Mouse (Mus musculus): ENCODE results near the gene Bahcc1. TPM values are rescaled to one million over a fixed set of nuclear protein-coding genes. Genes with fewer than 3 reads are reported as not detected.

Gene Bahcc1
- polyA plus RNA-seq, 2 experiments, result 0.75 to 1.6 TPM

GRCm38 (mm10) chr11:120267676-120268075 lies 34.9 kb downstream of the Bahcc1 start:
- Histone ChIP-seq H3K4me3 (ENCODE audit: insufficient read depth in 1 of 2, low read depth in 2 of 2, low read length in 2 of 2) (no peak overlapping the region), H3K4me1 (replicated peaks; ENCODE audit: control insufficient read depth in 2 of 2, insufficient read depth in 2 of 2, low read length in 1 of 2) (peaks cover 6 to 8% of the 10 kb centered on the region in 2 experiments; a peak in 3 of 4 replicates), H3K27ac (no peak overlapping the region), H3K4me2 (ENCODE audit: low read depth) (no peak overlapping the region), H3K27me3 (ENCODE audit: control insufficient read depth, insufficient read depth, low read length) (no peaks in the 10 kb centered on the region), H3K9me3 (ENCODE audit: control insufficient read depth, low read length) (no peaks in the 10 kb centered on the region), H3K36me3 (replicated peaks; ENCODE audit: control insufficient read depth, insufficient read depth, low read depth) (no peaks in the 10 kb centered on the region), H3K9ac (replicated peaks) (no peak overlapping the region)
- DNase-seq (ENCODE audit: low read depth in 3 of 3, low spot score in 3 of 3), result no peak
- 67% methylated on average over 3 of the region's 3 CpGs for WGBS (ENCODE audit: insufficient replicate concordance)
- no peak for TF ChIP-seq EP300 (IDR thresholded peaks at IDR 0.05; ENCODE audit: low read depth)
- ATAC-seq (ENCODE audit: insufficient read depth), result no peak

- Histone ChIP-seq H3K36me3 (replicated peaks; ENCODE audit: control insufficient read depth, insufficient read depth, low read depth) (no peaks in the 10 kb centered on the region), H3K9me3 (ENCODE audit: control insufficient read depth, low read length) (no peaks in the 10 kb centered on the region), H3K27me3 (ENCODE audit: control insufficient read depth, insufficient read depth, low read length) (no peaks in the 10 kb centered on the region), H3K9ac (replicated peaks) (no peak overlapping the region), H3K4me2 (ENCODE audit: low read depth) (no peak overlapping the region), H3K4me1 (replicated peaks; ENCODE audit: control insufficient read depth in 2 of 2, insufficient read depth in 2 of 2, low read length in 1 of 2) (peaks cover 6 to 8% of the 10 kb centered on the region in 2 experiments; a peak in 3 of 4 replicates), H3K4me3 (ENCODE audit: insufficient read depth in 1 of 2, low read depth in 2 of 2, low read length in 2 of 2) (no peak overlapping the region), H3K27ac (no peak overlapping the region)
- DNase-seq (ENCODE audit: low read depth in 3 of 3, low spot score in 3 of 3), result no peak
- no peak; the same call in 1 of the 2 replicates for ATAC-seq (ENCODE audit: insufficient read depth)
- 74% methylated on average over 10 of the region's 10 CpGs for WGBS (ENCODE audit: insufficient replicate concordance)
- TF ChIP-seq CTCF (IDR thresholded peaks at IDR 0.05; ENCODE audit: low read depth) (no peak; the same call in 1 of the 2 replicates), EP300 (IDR thresholded peaks at IDR 0.05; ENCODE audit: low read depth) (no peak)
These were observed 35.6 kb downstream of the Bahcc1 start for GRCm38 (mm10) chr11:120268195-120268967.

- no peak for DNase-seq (ENCODE audit: low read depth in 3 of 3, low spot score in 3 of 3)
These were observed 36.3 kb downstream of the Bahcc1 start for GRCm38 (mm10) chr11:120269007-120269406.

GRCm38 (mm10) chr11:120269498-120270104 lies 36.9 kb downstream of the Bahcc1 start:
- TF ChIP-seq CTCF (IDR thresholded peaks at IDR 0.05; ENCODE audit: low read depth) (no peak), EP300 (IDR thresholded peaks at IDR 0.05; ENCODE audit: low read depth) (no peak)
- Histone ChIP-seq H3K4me2 (ENCODE audit: low read depth) (no peak overlapping the region), H3K4me3 (ENCODE audit: insufficient read depth in 1 of 2, low read depth in 2 of 2, low read length in 2 of 2) (no peak overlapping the region), H3K9me3 (ENCODE audit: control insufficient read depth, low read length) (no peaks in the 10 kb centered on the region), H3K27ac (no peak overlapping the region), H3K36me3 (replicated peaks; ENCODE audit: control insufficient read depth, insufficient read depth, low read depth) (no peaks in the 10 kb centered on the region), H3K27me3 (ENCODE audit: control insufficient read depth, insufficient read depth, low read length) (no peaks in the 10 kb centered on the region), H3K4me1 (replicated peaks; ENCODE audit: control insufficient read depth in 2 of 2, insufficient read depth in 2 of 2, low read length in 1 of 2) (peaks cover 6 to 8% of the 10 kb centered on the region in 2 experiments; a peak in 3 of 4 replicates), H3K9ac (replicated peaks) (no peak overlapping the region)
- WGBS (ENCODE audit: insufficient replicate concordance), result 57% methylated on average over 8 of the region's 8 CpGs
- ATAC-seq (ENCODE audit: insufficient read depth), result peak; percentile 60; the same call in 1 of the 2 replicates
- no peak for DNase-seq (ENCODE audit: low read depth in 3 of 3, low spot score in 3 of 3)

More at GRCm38 (mm10) chr11:120269007-120269406, 36.3 kb downstream of the Bahcc1 start:
- ATAC-seq (ENCODE audit: insufficient read depth), result no peak
- Histone ChIP-seq H3K4me1 (replicated peaks; ENCODE audit: control insufficient read depth in 2 of 2, insufficient read depth in 2 of 2, low read length in 1 of 2) (peaks cover 6 to 8% of the 10 kb centered on the region in 2 experiments; a peak in 3 of 4 replicates), H3K36me3 (replicated peaks; ENCODE audit: control insufficient read depth, insufficient read depth, low read depth) (no peaks in the 10 kb centered on the region), H3K27ac (no peak overlapping the region), H3K9me3 (ENCODE audit: control insufficient read depth, low read length) (no peaks in the 10 kb centered on the region), H3K4me2 (ENCODE audit: low read depth) (no peak overlapping the region), H3K4me3 (ENCODE audit: insufficient read depth in 1 of 2, low read depth in 2 of 2, low read length in 2 of 2) (no peak overlapping the region), H3K27me3 (ENCODE audit: control insufficient read depth, insufficient read depth, low read length) (no peaks in the 10 kb centered on the region), H3K9ac (replicated peaks) (no peak overlapping the region)
- TF ChIP-seq CTCF (IDR thresholded peaks at IDR 0.05; ENCODE audit: low read depth) (no peak), EP300 (IDR thresholded peaks at IDR 0.05; ENCODE audit: low read depth) (no peak)
- WGBS (ENCODE audit: insufficient replicate concordance), result 69% methylated on average over 3 of the region's 3 CpGs

- Histone ChIP-seq H3K27ac (no peak overlapping the region), H3K36me3 (replicated peaks; ENCODE audit: control insufficient read depth, insufficient read depth, low read depth) (no peaks in the 10 kb centered on the region), H3K27me3 (ENCODE audit: control insufficient read depth, insufficient read depth, low read length) (no peaks in the 10 kb centered on the region), H3K9me3 (ENCODE audit: control insufficient read depth, low read length) (no peaks in the 10 kb centered on the region), H3K4me1 (replicated peaks; ENCODE audit: control insufficient read depth in 2 of 2, insufficient read depth in 2 of 2, low read length in 1 of 2) (no peaks in the 10 kb centered on the region; a peak in 1 of 4 replicates), H3K9ac (replicated peaks) (no peak overlapping the region), H3K4me3 (ENCODE audit: insufficient read depth in 1 of 2, low read depth in 2 of 2, low read length in 2 of 2) (no peak overlapping the region), H3K4me2 (ENCODE audit: low read depth) (no peak overlapping the region)
- TF ChIP-seq CTCF (IDR thresholded peaks at IDR 0.05; ENCODE audit: low read depth) (no peak), EP300 (IDR thresholded peaks at IDR 0.05; ENCODE audit: low read depth) (no peak)
- WGBS (ENCODE audit: insufficient replicate concordance), result 72% methylated on average over 11 of the region's 11 CpGs
- DNase-seq (ENCODE audit: low read depth in 3 of 3, low spot score in 3 of 3) (no peak), ATAC-seq (ENCODE audit: insufficient read depth) (no peak)
These were observed 46.6 kb downstream of the Bahcc1 start for GRCm38 (mm10) chr11:120279335-120279734.
